Comparison of ENCODE assay signal across 16 mouse cellular contexts in the genomic region with DNA sequence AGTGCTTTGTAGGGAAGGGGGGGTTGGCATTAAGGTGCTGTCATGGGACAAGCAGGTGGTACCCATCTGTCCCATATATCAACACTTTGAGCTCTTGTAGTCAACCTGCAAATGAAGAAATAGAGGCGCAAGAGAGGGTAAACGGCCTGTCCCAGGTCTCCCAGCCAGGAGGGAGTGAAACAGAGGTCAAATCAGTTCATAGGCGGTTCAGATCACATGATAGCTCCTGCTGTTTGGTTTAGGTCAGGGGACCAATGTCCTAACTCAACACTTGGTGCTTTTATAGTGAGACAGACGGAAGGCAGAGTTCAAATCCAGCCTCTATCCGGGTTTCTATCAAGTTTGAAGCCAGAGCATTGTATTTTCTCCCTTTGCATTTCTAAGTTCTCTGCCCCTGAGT.
"Had no signal": no experiment of that assay in that cellular context is flagged by ENCODE, and none has a peak within 500 bp of the region (broad histone marks: within the 10 kb centered on the region; RNA-seq: fewer than 3 reads in every experiment).

No protein-coding gene starts in this region.

- H3K9me3 ChIP-seq: kidney, embryonic 15.5 days; liver, embryonic 13.5 days; megakaryocyte, embryonic 14.5 days; midbrain, embryonic 10.5 days; midbrain, embryonic 13.5 days had no signal

- H3K27me3 ChIP-seq: kidney, embryonic 15.5 days; liver, embryonic 13.5 days; midbrain, embryonic 13.5 days had no signal

- ATAC-seq: inflammation-experienced regulatory T-cells, adult 6 months; midbrain, embryonic 13.5 days; midbrain, embryonic 16.5 days had no signal

- DNase-seq: kidney, adult 11 months; kidney, adult 8-10 months; kidney, postnatal 10 days; kidney, postnatal 36 days; layer of hippocampus, postnatal 36 days; liver, embryonic 13.5 days; lung, postnatal 36 days; thymus, postnatal 36 days had no signal

- H3K4me2 ChIP-seq: kidney, embryonic 15.5 days; liver, embryonic 13.5 days; midbrain, embryonic 13.5 days had no signal

- H3K36me3 ChIP-seq: kidney, embryonic 15.5 days; liver, embryonic 13.5 days; midbrain, embryonic 10.5 days; midbrain, embryonic 13.5 days had no signal

- H3K9ac ChIP-seq: kidney, embryonic 15.5 days; liver, embryonic 13.5 days; midbrain, embryonic 13.5 days had no signal

- H3K4me1 ChIP-seq: liver, embryonic 13.5 days; midbrain, embryonic 10.5 days; midbrain, embryonic 13.5 days had no signal

- H3K27ac ChIP-seq: kidney, embryonic 15.5 days; left cerebral cortex, adult 2 months; liver, embryonic 13.5 days; midbrain, embryonic 10.5 days; midbrain, embryonic 13.5 days; stomach, postnatal 0 days had no signal

- H3K4me3 ChIP-seq: kidney, embryonic 15.5 days; left cerebral cortex, adult 2 months; liver, embryonic 13.5 days; megakaryocyte, embryonic 14.5 days; midbrain, embryonic 10.5 days; midbrain, embryonic 13.5 days had no signal
